Mouse (Mus musculus): ENCODE results near the gene Clcn2.
"Not testable (repeated sequence)": the region's sequence is repeated elsewhere in the genome, so short reads cannot be mapped to it uniquely, and the experiment has no call there.

Clcn2 gene

DNA sequence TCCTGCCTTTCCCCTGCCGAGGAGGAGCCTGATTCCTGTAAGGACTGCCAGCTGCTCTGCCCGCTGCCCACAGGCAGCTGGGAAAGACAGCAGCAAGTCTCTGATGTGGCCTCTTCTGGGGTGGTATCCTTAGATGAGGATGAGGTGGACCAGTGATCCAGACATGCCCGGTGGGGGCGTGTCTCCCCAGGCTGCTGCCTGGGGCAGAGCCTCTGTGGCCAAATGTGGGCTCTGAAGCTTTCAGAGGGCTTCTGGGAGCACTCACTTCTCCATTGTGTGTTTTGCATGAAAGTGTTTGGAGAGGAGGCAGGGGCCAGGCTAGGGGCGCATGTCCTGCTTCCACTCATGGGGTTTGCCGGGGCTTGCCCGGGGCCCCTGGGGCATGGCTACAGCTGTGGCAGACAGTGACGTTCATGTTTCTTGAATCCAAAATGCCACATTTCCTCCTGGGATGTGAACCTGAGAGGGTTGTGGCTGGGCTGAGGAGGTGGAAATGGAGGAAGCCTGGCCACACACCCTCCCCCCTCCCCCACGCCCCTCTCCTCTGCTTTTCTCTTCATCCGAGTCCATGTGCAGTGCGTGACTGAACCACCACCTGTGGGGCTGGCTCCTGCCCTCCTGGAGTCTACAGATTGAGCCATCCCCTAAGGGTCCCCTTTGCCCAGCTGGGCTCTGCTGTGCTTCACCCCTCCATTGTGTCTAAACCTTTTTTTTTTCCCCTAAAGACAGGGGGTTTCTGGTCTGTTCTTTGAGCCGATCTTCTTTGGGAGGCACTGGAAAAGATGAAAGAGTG lies 15.6 kb downstream of the Clcn2 start:
- no peak for DNase-seq (ENCODE audit: low read depth, low spot score)

DNA sequence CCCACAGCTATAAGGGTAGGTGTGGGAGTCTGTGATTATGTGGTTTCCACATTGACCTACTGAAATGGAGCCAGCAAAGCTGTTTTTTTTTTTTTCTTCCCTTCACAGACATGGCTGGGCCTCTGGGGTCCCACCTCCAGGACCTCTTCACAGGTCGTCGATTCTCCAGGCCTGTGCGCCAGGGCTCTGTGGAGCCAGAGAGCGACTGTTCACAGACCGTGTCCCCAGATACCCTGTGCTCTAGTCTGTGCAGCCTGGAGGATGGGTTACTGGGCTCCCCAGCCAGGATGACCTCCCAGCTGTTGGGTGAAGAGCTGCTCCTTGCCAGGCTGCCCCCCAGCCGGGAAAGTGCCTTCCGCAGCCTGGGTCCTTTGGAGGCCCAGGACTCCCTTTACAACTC lies 16.2 kb downstream of the Clcn2 start:
- no peak for DNase-seq (ENCODE audit: low read depth, low spot score)

DNA sequence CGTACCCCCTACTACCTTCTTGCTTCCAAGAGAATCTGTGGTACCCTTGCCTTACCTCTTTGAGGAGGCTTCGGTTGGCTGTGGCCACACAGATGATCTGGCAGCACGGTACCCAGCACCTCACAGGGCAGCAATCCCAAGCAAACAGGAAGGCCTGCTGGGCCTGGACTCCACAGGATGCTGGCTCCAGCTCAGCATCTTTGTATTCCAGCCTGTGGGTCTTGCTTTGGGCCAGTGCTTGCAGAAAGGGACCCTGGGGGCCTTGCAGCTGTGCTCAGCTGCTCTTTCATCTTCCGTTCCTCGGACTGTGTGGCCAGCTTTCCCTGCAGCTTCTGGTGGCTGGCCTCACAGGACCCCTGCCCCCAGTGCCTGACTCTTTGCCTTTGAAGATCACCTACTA lies 17.5 kb downstream of the Clcn2 start:
- DNase-seq (ENCODE audit: low read depth, low spot score) = no peak

DNA sequence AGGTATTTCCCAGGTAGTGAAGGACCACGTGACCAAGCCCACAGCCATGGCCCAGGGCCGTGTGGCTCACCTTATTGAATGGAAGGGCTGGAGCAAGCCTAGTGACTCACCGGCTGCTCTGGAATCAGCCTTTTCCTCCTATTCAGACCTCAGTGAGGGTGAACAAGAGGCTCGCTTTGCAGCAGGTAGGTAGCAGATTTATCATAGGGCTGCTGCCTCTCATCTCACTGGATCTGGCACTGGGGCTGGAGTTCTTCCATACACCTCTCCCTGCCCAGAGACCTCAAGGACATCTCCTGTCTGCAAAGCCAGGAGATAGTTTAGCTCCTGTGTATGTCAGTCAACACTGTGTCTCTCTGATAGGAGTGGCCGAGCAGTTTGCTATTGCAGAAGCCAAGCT lies 18.3 kb downstream of the Clcn2 start:
- DNase-seq (ENCODE audit: low read depth, low spot score) = no peak

DNA sequence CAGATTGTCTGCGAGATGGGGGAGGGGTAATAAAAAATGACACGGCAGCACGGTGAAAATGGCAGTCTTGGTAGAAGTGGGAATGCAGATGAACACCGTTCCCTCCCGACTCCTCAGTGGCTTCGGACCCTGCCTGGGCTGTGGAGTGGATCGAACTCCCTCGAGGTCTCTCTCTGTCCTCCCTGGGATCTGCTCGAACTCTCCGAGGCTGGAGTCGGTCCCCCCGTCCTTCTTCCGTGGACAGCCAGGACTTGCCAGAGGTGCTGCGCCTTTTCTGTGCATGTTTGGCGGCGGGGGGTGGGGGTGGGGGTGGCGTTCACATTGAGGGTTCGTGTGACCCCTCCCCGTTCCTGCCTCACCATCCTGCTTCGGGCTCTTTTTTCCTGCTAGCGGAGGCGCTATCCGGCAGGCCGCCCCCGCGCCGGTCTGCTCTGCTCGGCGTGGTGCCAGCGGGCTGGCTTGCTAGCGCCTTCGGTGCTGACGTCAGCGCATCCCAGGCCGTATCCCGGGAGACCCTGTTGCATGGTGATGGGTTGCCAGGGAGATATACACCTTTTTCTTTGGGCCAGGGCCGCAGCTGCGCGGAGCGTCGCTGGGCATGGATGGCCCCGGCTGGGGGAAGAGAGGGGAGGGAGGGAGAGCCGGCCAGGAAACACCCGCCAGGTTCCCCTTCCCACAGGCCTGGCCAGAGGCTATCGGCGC lies 21.8 kb downstream of the Clcn2 start:
- peak; percentile 93 for DNase-seq (ENCODE audit: low read depth, low spot score)

DNA sequence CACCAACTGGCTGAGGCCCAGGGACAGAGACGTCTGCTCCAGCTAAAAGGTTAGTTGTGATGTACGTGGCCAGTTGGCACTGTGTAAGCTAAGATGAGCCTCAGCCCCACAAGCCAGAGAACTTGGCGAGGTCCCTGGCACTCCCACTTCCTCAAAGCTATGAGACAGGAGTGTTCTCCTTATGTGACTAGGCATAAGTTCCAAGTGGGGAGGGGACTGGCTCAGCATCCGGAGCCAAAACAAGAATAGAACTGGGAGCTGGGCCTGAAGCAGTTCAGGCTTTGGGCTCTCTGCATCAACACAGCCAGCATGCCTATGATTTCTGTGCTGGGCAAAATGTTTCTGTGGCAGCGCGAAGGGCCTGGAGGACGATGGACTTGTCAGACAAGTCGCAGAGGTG lies 22.8 kb downstream of the Clcn2 start:
- no peak for DNase-seq (ENCODE audit: low read depth, low spot score)

DNA sequence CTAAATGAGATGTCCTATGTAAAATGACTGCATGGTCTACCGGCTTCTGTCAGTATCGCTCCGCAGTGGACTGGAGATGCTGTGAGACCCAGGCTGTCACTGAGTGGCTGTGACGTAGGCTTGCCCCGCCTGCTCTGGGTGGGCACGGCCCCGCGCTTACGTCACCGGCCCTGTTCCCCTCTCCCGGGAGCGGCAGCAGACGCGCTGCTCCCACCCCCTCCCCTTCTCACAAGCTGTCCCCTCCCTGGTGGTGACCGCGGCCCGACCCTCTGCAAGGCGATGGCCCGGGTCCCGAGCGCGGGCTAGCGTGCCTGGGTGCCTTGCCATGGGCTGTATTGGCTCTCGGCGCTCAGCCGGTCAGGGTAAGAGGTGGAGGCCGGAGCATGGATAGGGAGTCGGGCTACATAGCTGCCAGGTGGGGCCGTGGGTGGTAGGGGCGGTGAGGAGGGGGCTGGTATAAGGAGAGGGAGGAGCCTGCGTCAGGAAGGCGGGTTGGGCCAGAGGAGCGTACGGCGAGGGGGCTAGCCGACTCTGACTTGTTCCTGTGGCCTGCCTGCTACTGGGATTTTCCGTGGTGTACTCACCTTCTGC lies 24.3 kb downstream of the Clcn2 start, which contains the start of gene Fam131a:
Gene Fam131a (plus strand): TSS at position 131 of the 591 bp plus-strand sequence.
- peak; percentile 94 for DNase-seq (ENCODE audit: low read depth, low spot score)

DNA sequence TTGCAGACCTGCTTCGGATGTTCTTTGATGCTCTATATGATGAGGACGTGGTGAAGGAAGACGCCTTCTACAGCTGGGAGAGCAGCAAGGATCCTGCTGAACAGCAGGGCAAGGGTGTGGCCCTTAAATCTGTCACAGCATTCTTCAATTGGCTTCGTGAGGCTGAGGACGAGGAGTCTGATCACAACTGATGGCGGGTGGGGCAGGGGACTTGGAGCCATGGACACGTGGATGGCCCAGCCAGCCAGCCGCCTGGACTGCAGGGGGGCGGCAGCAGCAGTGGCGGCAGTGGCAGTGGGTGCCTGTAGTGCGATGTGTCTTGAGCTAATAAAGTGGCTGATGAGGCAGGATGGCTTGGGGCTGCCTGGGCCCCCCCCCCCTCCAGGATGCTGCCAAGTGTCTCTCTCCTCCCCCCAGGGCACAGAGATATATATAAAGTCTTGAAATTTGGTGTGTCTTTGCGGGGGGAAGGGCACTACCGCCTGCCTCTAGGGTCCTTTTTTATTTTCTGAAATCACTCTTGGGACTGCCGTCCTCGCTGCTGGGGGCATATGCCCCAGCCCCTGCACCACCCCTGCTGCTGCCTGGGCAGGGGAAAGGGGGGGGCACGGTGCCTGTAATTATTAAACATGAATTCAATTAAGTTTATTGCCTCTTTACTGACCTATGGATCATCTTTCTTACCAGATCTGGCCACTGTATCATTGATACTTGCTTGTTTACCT lies 25.1 kb downstream of the Clcn2 start:
- DNase-seq (ENCODE audit: low read depth, low spot score) = no peak

DNA sequence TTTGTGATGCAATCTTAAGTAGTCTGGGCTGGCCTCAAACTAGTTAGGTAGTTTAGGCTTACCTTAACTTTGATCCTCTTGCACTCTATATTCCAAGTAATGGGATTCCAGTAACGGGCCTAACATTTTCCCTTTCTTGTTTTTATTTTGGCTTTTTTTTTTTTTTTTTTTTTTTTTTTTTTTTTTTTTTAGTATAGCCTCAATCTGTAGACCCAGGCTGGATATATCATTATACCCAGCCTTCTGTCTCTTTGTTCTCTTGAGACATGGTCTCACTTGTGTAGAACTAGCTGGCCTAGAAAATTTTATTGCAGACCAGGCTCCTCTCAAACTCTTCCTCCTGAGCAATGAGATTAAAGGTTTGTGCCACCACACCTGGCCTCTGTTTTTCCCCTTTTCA lies 25.9 kb downstream of the Clcn2 start:
- no peak for DNase-seq (ENCODE audit: low read depth, low spot score)

DNA sequence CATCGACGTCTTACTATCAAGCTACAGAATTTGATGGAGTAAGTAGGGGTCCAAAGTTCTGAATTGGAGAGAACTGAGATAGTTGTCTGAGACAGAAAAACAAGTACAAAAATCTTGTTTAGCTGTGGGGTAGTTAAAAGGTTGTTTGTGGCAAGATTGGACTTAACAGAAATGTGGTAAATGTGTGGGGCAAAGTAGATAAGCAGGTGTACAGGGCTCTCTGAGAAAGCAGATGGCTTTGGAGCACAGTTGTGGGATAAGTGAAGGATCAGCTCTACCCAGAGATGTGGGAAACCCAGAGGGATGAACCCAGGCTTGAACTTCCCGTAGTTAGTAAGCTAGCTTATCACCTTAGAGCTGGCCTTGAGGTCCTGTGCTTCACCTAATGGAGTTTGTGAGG lies 26.8 kb downstream of the Clcn2 start:
- no peak for DNase-seq (ENCODE audit: low read depth, low spot score)

DNA sequence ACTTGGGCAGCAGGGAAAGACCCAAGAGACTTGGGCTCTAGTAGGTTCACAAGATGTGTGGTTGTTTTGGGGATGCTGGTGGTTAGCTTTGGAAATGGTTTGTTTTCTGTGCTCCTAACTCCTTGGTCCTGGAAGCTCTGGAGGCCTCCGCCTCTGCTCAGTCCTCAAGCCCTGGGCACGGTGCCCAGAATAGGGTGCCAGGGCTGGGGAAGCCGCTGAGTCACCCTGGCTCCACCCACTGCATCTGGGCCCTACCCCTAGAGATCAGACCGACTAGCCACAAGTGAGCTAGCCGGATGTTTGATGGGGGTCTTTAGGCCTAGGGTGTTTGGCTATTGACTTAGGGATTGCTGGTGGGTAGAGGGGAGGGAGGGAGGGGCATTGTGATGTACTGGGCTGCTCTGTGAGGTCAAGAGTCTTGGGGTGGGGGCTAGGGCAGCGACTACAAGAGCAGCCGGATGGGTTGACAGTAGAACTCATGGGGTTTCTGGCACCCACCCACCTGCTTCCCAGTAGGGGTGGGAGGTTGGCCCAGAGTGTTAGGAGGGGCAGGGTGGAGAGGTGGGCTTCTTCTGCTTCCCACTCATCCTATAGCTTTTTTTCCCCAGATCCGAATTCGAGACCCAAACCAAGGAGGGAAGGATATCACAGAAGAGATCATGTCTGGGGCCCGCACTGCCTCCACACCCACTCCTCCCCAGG lies 39.4 kb downstream of the Clcn2 start:
- DNase-seq (ENCODE audit: low read depth, low spot score) = no peak

DNA sequence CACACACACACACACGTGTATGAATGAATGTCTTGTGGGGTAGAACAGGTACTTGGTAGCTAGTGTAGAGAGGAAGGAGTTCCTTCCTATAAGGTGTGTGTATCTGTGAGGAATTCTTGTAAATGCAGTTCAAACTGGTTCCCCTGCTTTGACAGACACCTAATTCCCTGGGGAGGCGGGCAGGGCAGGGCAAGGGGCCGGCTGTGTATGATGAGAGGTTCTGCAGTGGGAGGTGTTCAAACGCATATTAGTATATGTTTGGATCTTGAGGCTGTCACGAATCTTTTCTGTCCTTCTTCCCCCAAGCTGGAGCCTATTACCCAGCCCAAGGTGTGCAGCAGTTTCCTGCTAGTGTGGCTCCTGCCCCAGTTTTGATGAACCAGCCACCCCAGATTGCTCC lies 40.2 kb downstream of the Clcn2 start:
- no peak for DNase-seq (ENCODE audit: low read depth, low spot score)

DNA sequence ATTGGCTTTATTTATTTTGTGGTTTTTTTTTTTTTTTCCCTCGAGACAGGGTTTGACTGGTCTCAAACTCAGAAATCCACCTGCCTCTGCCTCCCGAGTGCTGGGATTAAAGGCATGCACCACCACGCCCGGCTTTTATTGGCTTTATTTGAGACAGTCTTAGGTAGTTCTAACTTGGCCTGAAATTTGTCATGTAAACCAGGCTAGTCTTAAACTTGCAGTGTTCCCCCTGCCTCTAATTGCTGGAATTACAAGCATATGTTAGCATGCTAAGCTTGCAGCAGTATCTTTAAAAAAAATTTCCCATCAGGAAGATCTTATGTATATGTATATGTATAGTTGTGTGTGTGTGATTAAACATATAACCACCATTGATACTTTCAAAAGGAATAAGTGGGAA lies 40.8 kb downstream of the Clcn2 start:
- no peak for DNase-seq (ENCODE audit: low read depth, low spot score)

DNA sequence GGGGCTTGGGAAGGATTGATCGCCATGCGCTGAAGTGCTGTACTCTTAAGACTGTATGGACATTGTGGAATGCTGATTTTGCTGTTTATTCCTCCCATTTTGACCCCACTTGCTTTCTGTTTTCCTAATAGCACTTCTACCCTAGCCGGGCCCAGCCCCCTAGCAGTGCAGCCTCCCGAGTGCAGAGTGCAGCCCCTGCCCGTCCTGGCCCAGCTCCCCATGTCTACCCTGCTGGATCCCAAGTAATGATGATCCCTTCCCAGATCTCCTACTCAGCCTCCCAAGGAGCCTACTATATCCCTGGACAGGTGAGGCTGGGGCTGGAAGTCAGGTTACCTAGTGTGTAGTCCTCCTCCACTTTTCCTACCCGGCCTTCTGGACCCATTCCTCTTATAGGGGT lies 42.3 kb downstream of the Clcn2 start:
- no peak for DNase-seq (ENCODE audit: low read depth, low spot score)

DNA sequence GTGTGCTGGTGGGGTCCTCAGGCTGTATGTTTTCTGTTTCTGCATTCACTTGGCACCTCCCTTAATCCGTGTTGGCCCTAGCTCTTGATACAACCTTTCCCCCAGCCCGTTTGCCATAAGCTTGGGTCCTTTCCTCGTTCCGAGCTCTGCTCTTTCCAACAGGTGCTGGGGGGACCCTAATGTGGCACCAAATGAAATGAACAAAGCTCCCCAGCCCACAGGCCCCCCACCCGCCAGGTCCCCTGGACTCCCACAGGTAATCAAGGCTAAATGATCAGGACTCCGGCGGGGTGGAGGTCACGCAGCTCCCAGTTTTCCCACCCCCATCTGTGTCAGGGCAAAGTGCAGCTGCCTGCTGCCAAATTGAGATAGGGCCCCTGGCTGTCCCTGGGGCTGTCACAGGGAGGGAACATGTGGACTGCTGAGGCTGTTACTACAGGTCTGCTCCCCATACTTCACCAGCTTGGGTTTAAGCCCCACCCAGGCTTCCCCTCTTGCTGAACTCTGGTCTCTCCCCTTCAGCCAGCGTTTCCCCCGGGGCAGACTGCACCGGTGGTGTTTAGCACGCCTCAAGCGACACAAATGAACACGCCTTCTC lies 43.7 kb downstream of the Clcn2 start:
- DNase-seq (ENCODE audit: low read depth, low spot score) = no peak

DNA sequence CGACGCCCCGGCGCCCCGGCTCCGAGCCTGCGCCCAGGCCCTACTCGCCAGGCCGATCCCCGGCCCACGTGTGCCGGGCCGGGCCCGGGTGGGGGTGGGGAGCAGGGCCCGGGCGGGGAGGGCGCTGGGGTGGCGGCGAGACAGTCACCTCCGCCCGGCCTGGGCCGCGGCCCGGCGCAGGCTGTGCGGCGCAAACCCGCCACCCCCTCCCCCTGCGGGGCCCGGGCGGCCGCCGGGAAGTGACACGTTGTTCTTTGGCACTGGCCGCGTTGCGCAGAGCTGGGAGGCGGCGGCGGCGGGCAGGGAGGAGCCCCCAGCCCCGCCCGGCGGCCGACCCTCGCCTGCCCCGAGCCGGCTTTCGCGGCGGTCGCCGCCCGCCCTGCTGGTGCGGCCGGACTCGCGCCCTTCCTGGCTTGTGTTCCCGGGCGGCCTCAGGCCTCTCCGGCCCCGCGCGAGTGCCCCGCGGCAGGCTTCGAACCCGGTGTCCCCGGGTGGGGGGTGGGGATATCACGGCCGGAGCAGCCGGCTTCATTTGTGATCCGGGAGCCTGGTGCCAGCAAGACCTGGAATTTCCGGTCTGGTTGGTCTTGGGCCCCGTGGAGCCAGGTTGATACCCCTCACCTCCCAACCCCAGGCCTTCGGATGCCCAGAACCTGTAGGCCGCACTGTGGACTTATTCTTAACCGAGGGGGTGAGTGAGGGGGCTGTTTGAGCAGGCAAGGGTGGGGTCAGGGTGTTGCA lies 44.4 kb downstream of the Clcn2 start:
- DNase-seq (ENCODE audit: low read depth, low spot score) = no peak

DNA sequence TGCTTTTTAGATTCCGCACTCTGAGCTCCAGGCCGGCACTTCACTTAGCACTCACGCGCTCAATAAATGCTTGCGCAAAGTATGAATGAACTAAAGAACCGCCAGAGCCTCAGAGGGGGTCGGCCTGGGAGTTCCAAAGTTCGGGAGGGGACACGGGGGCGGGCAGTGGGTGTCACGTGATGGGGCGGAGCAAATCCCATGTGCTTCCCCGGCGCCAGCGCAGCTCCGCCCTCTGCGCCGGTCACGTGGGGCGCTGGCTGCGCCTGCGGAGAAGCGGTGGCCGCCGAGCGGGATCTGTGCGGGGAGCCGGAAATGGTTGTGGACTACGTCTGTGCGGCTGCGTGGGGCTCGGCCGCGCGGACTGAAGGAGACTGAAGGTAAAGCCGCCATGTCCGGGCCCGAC lies 45.0 kb downstream of the Clcn2 start:
- DNase-seq (ENCODE audit: low read depth, low spot score) = peak; percentile 97

DNA sequence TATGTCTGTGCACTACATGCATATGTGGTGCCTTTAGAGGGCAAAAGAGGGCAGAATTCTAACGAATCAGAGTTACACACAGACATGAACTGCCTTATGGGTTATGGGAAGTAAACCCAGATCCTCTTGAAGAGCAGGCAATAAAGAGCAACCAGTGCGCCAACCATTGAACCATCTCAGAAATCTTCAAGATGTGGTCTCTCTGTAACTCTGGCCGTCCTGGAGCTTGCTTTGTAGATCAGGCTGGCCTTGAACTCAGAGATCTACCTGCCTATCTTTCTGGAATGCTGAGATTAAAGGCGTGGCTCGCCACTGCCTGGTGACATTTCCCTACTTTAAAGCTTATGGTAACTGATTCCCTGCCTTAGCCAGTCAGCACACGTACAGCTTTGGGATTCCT lies 45.7 kb downstream of the Clcn2 start:
- DNase-seq (ENCODE audit: low read depth, low spot score) = no peak

DNA sequence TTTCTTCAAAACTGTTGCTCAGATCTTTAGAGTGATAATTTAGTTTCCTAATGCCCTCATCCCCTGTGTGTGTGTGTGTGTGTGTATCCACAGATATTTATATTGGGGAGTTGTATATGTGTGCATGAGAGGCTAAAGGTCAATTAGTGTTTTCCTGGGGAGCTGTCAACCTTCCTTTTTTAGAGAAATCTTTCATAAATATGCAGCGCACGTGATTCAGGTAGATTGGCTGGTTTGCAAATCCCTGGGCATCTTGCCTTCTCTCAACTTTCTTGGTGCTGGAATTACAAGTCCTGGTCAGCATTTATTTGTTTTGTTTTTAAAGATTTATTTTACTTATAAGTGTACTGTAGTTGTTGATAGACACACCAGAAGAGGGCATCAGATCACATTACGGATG lies 47.3 kb downstream of the Clcn2 start:
- DNase-seq (ENCODE audit: low read depth, low spot score) = no peak

DNA sequence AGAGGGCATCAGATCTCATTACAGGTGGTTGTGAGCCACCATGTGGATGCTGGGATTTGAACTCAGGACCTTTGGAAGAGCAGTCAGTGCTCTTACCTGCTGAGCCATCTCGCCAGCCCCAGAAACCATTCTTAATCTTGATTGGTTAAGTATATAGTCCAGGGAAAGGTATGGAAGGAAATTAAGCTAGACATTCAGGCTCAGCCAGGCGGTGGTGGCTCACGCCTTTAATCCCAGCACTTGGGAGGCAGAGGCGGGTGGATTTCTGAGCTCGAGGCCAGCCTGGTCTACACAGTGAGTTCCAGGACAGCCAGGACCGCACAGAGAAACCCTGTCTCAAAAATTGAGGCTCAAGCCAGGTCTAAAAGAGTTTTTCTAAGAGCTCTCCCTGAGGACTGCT lies 49.5 kb downstream of the Clcn2 start, which contains the start of gene Eif4g1:
Gene Eif4g1 (plus strand): TSS at position 301 of the 400 bp plus-strand sequence.
- not testable (repeated sequence) for DNase-seq (ENCODE audit: low read depth, low spot score)
